ENCODE assay signal across 23 mouse cellular contexts in genomic region chr13:99057696-99058095, GRCm38 (mm10).
DNase-seq lines count a peak whose midpoint lies in the region; ATAC-seq and TF ChIP-seq lines count a peak whose summit lies in the region.
"Had no signal": no experiment of that assay in that cellular context is flagged by ENCODE, and none has a peak within 500 bp of the region (broad histone marks: within the 10 kb centered on the region; RNA-seq: fewer than 3 reads in every experiment).

No protein-coding gene starts in this region.

- H3K27me3 ChIP-seq in midbrain, embryonic 10.5 days (ENCODE audit: low read depth, poor library complexity, severe bottlenecking), result no peaks in the 10 kb centered on the region
- H3K27me3 ChIP-seq in midbrain, embryonic 15.5 days (replicated peaks), result no peaks in the 10 kb centered on the region
- no peaks in the 10 kb centered on the region for H3K27me3 ChIP-seq in neural tube, embryonic 14.5 days (ENCODE audit: control insufficient read depth, insufficient read depth, low read length)
- H3K27me3 ChIP-seq: forebrain, embryonic 13.5 days; hindbrain, embryonic 15.5 days; limb, embryonic 13.5 days had no signal

- no peak overlapping the region for H3K9ac ChIP-seq in midbrain, embryonic 15.5 days
- no peak overlapping the region for H3K9ac ChIP-seq in neural tube, embryonic 14.5 days (replicated peaks; ENCODE audit: low read depth, low read length)
- H3K9ac ChIP-seq: forebrain, embryonic 13.5 days; hindbrain, embryonic 15.5 days; limb, embryonic 13.5 days; liver, embryonic 13.5 days had no signal

- peak overlapping the region; percentile 62; the same call in 1 of the 2 replicates for H3K27ac ChIP-seq in gastrocnemius, adult 2 months
- peak overlapping the region; percentile 69 for H3K27ac ChIP-seq in left cerebral cortex, adult 2 months
- H3K27ac ChIP-seq in midbrain, embryonic 10.5 days (replicated peaks), result peak overlapping the region; percentile 34; the same call in 1 of the 2 replicates
- H3K27ac ChIP-seq in midbrain, embryonic 15.5 days, result no peak overlapping the region
- no peak overlapping the region for H3K27ac ChIP-seq in neural tube, embryonic 14.5 days (ENCODE audit: low read depth, low read length)
- H3K27ac ChIP-seq: forebrain, embryonic 13.5 days; hindbrain, embryonic 15.5 days; limb, embryonic 13.5 days; liver, embryonic 13.5 days; macrophage had no signal

- DNase-seq in gastrocnemius, adult 2 months, result no peak
- no peak for DNase-seq in gastrocnemius, postnatal 14 days
- DNase-seq in left cerebral cortex, adult 2 months (ENCODE audit: extremely low spot score in 1 of 2, low spot score in 2 of 2), result no peak
- DNase-seq in left cerebral cortex, adult 18-20 months (ENCODE audit: low spot score in 2 of 2), result no peak
- no peak for DNase-seq in midbrain, embryonic 10.5 days (ENCODE audit: low spot score)
- DNase-seq in layer of hippocampus, postnatal 10 days (ENCODE audit: low spot score in 2 of 2), result no peak
- DNase-seq: cerebellum, adult 11 months; gastrocnemius, postnatal 36 days; kidney, adult 11 months; kidney, postnatal 14 days; layer of hippocampus, adult 9-11 months; liver, embryonic 13.5 days; retina, postnatal 1 day; right cerebral cortex, postnatal 14 days; thymus, postnatal 4 days had no signal

- H3K36me3 ChIP-seq in midbrain, embryonic 10.5 days, result no peaks in the 10 kb centered on the region
- no peaks in the 10 kb centered on the region for H3K36me3 ChIP-seq in midbrain, embryonic 15.5 days (replicated peaks)
- no peaks in the 10 kb centered on the region for H3K36me3 ChIP-seq in neural tube, embryonic 14.5 days (ENCODE audit: control insufficient read depth, insufficient read depth, low read length)
- H3K36me3 ChIP-seq: G1E; hindbrain, embryonic 15.5 days; limb, embryonic 13.5 days; liver, embryonic 13.5 days had no signal

- no peak overlapping the region for H3K4me3 ChIP-seq in gastrocnemius, adult 2 months
- no peak overlapping the region for H3K4me3 ChIP-seq in left cerebral cortex, adult 2 months
- no peak overlapping the region for H3K4me3 ChIP-seq in midbrain, embryonic 10.5 days
- H3K4me3 ChIP-seq in midbrain, embryonic 15.5 days, result no peak overlapping the region
- no peak overlapping the region for H3K4me3 ChIP-seq in neural tube, embryonic 14.5 days (ENCODE audit: low read depth, low read length)
- H3K4me3 ChIP-seq: forebrain, embryonic 13.5 days; hindbrain, embryonic 15.5 days; limb, embryonic 13.5 days; liver, embryonic 13.5 days had no signal

- H3K9me3 ChIP-seq in midbrain, embryonic 10.5 days (replicated peaks), result no peaks in the 10 kb centered on the region
- no peaks in the 10 kb centered on the region for H3K9me3 ChIP-seq in midbrain, embryonic 15.5 days
- H3K9me3 ChIP-seq in neural tube, embryonic 14.5 days (ENCODE audit: control insufficient read depth, low read length), result no peaks in the 10 kb centered on the region
- H3K9me3 ChIP-seq: forebrain, embryonic 13.5 days; G1E; hindbrain, embryonic 15.5 days; limb, embryonic 13.5 days; liver, embryonic 13.5 days had no signal

- H3K4me1 ChIP-seq in midbrain, embryonic 10.5 days, result peaks cover 24% of the 10 kb centered on the region
- peaks cover 7% of the 10 kb centered on the region; the same call in 1 of the 2 replicates for H3K4me1 ChIP-seq in midbrain, embryonic 15.5 days
- H3K4me1 ChIP-seq in neural tube, embryonic 14.5 days (ENCODE audit: control insufficient read depth, insufficient read depth, low read length), result peaks cover 3% of the 10 kb centered on the region; the same call in 1 of the 2 replicates
- H3K4me1 ChIP-seq: forebrain, embryonic 13.5 days; liver, embryonic 13.5 days had no signal

- no peak overlapping the region for H3K4me2 ChIP-seq in midbrain, embryonic 15.5 days
- no peak overlapping the region for H3K4me2 ChIP-seq in neural tube, embryonic 14.5 days (ENCODE audit: low read depth, low read length)
- H3K4me2 ChIP-seq: forebrain, embryonic 13.5 days; limb, embryonic 13.5 days; liver, embryonic 13.5 days had no signal

- intact Hi-C loops in gastrocnemius, adult 2 months (cut with DNase I), result no loop called here
- intact Hi-C loops in gastrocnemius, postnatal 14 days (cut with DNase I; ENCODE audit: low total_unique reads), result no loop called here
- intact Hi-C loops in left cerebral cortex, adult 2 months (cut with DNase I), result loop anchor here (10.0 kb wide), 1 partner anchor 133 kb away; the partner anchor contains the start of gene Tnpo1

- WGBS in midbrain, embryonic 10.5 days, result 79% methylated on average over 6 of the region's 6 CpGs
- 90% methylated on average over 6 of the region's 6 CpGs for WGBS in midbrain, embryonic 15.5 days
- 92% methylated on average over 6 of the region's 6 CpGs for WGBS in neural tube, embryonic 14.5 days

- no peak for ATAC-seq in midbrain, embryonic 15.5 days (replicated peaks)
- ATAC-seq in neural tube, embryonic 14.5 days (ENCODE audit: low read depth), result 0 out of 2 replicates have a peak, but pooled peaks have one; percentile 21
- ATAC-seq: forebrain, embryonic 13.5 days; inflammation-experienced regulatory T-cells, adult 6 months had no signal

- TF ChIP-seq CTCF in gastrocnemius, adult 2 months (IDR thresholded peaks at IDR 0.05), result no peak
- TF ChIP-seq CTCF in left cerebral cortex, adult 2 months (IDR thresholded peaks at IDR 0.05), result no peak

Comparison
In these comparisons a context has a peak if more than half of its experiments do, and no peak if none do; other contexts are left out.
1. H3K27ac ChIP-seq: peak in gastrocnemius, adult 2 months (single experiment), left cerebral cortex, adult 2 months (single experiment) and midbrain, embryonic 10.5 days (single experiment); none in midbrain, embryonic 15.5 days (single experiment) and neural tube, embryonic 14.5 days (single experiment).